Mouse (Mus musculus) retina, postnatal 1 day (tissue): ENCODE measurements around the gene Sdf2l1.
"Not testable (repeated sequence)": the region's sequence is repeated elsewhere in the genome, so short reads cannot be mapped to it uniquely, and the experiment has no call there.

Source experiments
- DNase-seq: peaks from one replicate; pipeline ENCODE4 v3.0.0-alpha.2; 2012

The Sdf2l1 gene

GRCm38 (mm10) chr16:17132089-17132905 is at the start of gene Sdf2l1:
Sdf2l1 (minus strand) TSS chr16:17132383.
- DNase-seq = peak; percentile 99

DNA sequence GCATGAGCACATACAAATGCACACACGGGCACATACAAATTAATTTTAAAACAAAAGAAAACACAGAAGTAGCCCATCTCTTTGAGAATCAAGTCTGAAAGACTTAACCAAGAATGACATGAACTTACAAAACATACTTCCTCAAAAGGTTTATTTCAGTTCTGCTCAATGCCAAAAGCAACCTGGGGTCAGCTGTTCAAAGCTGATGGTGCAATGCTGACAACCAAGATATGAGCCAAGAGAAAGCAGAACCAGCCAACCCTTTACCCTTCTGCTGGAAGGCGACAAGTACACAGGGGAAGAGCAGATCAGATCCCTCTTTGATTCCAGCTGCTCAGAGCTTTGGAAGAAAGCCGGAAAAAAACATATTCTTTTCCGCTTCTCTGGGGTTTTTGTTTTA is 49.2 kb upstream of the Sdf2l1 start:
- no peak for DNase-seq

GRCm38 (mm10) chr16:17179706-17180105 is 47.5 kb upstream of the Sdf2l1 start:
- DNase-seq = no peak

GRCm38 (mm10) chr16:17177623-17178170 is 45.5 kb upstream of the Sdf2l1 start:
- no peak for DNase-seq

DNA sequence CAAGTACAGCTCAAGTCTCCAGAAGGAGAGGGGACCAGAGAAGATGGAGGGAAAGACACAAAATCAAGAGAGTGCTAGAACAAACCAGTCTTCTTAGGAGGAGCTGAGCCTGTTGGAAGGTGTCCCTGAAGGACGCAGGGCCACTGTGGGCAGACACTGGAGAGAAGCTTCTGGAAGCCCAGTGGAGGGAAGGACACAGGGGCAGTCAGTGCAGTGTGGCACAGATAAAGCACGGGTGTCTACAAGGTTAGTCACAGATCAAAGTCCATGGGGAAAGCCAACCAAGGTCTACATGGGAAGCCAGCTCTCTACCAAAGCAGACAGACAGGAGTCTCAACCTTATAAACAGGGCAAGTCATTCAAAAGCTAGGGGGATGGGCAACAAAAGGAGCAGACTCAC is 43.6 kb upstream of the Sdf2l1 start:
- DNase-seq = no peak

- DNase-seq = no peak
Measured at GRCm38 (mm10) chr16:17168049-17168448, 35.9 kb upstream of the Sdf2l1 start.

DNA sequence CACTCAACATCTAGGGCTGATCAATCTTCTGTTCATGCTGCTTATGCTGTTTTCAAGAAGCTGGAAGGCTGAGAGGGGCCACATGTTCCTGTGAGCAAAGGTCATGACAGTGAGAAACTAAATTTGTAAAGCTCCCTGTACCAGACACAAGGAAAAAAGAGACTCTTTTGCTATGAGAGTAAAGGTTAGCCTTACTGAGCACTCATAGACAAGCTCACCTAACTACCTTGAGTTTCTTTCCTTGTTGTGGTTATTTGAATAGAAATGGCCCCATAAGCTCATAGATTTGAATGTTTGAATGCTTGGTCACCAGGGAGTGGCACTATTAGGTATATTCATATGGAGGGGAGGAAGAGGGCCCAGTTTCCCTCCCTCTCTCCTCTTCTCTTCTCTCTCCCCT is 35.0 kb upstream of the Sdf2l1 start:
- no peak for DNase-seq

GRCm38 (mm10) chr16:17165478-17165877 is 33.3 kb upstream of the Sdf2l1 start:
- not testable (repeated sequence) for DNase-seq

DNA sequence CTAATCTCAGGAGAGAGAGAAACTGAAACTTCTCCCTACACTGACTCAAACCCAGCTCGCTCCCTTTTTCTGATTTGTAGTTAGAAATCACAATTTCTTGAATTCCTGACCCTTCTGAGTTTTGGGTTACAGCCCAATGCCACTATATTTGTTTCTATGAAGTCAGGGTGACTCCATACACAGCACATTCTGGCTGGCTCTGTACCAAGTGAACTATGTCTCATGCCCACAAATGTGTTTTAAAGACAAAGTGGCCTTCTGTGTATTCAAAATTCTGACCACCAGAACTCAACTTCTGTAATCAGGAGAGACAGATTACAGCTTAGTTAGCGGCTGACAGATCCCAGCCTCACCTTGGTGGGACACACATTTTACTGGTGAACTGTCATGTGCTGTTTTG is 22.2 kb upstream of the Sdf2l1 start:
- no peak for DNase-seq

GRCm38 (mm10) chr16:17151874-17152273 is 19.7 kb upstream of the Sdf2l1 start:
- DNase-seq = no peak

DNA sequence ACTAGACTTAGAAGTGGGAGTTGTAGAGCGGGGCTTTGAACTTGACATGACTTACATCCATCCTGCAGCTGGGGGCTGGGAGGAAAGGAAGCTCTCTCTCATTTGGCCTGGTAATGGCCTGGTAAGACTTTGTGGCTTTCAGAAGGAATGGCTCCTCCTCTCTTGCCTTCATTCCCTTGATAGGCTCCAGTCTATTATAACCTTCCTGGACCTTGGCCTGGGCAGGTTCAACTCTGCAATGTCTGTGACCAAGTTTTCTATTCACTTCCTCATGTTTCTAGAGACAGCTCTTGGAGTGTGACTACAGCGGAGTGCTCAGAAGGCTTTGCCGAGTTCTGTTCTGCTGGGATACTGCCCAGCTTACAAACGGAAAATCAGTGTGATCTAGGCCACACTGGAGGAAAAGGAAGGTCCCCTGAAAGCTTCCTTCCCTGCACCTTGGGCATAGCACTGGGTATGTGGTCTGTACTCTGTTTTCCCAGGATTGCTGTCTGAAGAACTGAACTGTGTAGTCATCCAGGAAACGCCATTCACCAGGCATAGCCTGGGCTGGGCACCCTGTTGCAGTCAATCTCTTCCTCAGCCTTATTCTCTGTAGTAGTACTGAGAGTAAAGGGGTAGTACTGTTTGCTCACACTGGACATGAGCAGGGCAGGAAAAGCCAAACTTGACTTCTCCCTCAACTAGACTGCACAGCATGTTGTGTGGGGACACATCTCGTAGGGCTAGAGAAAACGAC is 18.5 kb upstream of the Sdf2l1 start:
- DNase-seq = no peak

GRCm38 (mm10) chr16:17148084-17148483 is 15.9 kb upstream of the Sdf2l1 start:
- peak; percentile 68 for DNase-seq

DNA sequence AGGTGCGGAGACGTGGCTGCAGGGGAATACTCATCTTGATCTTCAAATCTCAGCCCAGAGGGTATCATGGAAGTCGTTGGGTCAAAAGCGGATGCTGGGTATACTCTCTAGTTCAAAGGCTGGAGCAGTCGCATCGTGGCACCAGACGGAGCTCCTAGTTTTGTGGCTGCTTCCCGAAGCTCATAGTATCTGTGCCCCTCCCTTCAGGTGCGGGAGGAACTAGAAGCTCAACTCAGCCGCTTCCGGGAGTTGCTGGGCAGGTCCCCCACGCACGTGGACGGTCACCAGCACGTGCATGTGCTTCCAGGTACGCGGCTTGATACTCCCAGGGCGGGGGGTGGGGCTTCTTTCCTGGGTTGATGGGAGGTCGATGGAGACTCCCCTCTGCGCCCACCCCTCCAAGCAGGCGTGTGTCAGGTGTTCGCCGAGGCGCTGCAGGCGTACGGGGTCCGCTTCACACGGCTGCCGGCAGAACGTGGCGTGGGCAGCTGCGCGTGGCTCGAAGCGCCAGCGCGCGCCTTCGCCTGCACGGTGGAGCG is 15.3 kb upstream of the Sdf2l1 start:
- DNase-seq = peak; percentile 51

GRCm38 (mm10) chr16:17146772-17147235 is 14.6 kb upstream of the Sdf2l1 start, which contains the start of gene Ccdc116:
Ccdc116 (minus strand) TSS chr16:17147229.
- DNase-seq = peak; percentile 93

GRCm38 (mm10) chr16:17144339-17144738 is 12.2 kb upstream of the Sdf2l1 start, which contains the start of gene Ydjc:
Ydjc (plus strand) TSS chr16:17144621.
- DNase-seq = peak; percentile 72

GRCm38 (mm10) chr16:17137355-17137754 is 5.2 kb upstream of the Sdf2l1 start:
- no peak for DNase-seq

- DNase-seq = peak; percentile 48
Measured at GRCm38 (mm10) chr16:17132906-17133200, 670 bp upstream of the Sdf2l1 start.

DNA sequence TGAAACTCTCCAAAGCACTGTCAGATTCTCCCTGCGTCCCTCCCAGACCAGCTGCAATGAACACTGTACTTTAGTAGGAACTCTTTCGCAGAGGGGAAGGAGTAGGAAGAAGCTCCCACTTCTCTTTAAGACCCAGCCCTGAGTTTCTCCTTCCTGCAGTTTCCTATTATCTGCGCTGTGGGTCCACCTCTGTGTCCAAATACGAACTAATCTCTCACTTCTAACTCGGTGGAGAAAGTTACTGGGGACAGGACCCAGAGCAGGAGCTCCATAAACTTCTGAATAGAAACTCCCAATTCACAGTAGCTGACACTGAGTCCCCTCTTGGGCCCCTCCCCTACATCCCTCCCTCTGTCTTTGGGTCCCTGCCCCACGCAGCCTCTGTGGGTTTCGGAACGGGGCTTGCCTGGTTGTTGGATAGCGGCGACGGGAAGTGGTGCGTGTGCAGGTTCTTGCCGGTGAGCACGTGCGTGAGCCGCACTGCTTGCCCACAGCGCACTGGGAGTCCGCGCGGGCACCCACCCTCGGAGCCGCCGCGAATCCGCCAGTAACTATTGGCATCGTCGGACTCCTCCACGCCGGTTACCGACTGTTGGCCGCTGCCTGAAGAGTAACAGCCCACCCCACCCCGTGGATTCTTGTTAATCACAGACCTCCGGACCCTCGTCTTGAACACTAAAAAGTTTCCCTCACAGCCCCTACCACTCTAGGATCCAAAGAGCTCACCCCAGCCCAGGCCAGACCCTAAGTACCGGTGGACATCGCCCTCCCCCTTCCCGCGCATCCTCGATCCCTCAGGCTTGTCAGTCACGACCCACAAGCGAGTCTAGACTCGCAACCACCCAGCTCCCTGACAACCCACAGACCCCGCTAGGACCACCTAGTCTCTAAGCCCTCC is 743 bp downstream of the Sdf2l1 start:
- DNase-seq = no peak

GRCm38 (mm10) chr16:17127292-17127691 is 4.9 kb downstream of the Sdf2l1 start:
- peak; percentile 72 for DNase-seq

DNA sequence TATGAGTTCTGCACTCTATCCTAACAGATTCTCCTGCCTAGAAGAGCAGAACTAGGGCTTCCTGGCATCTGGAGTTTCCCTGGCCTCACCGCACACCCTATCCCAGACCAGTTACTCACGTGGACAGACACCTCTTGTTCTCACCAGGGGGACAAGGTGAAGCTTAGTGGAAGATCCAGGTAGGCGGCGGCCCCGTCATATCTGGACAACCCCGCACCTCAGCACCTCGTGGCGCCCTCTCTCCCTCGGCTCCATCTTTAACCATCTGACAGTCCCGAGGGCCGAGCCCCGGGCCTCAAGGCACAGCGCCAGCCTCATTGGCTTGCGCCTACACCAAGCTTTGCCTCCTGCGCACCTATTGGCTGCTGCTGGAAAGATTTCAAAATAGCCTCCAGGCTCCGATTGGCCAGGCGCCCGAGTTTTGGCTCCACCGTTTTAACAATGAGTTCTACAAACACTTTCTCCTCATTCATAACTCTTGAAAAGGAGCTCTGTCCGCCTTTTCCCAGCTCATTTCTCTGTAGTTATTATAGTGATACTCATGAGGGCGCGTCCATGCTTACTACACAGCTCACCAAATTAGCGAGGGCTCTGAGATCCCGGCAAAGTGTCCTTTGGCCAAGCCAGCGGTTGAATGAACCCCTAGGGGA is 7.2 kb downstream of the Sdf2l1 start, which contains the start of gene 2610318N02Rik:
Gene 2610318N02Rik, minus strand, starts transcription at position 297 of the 650 bp plus-strand sequence.
- peak; percentile 94 for DNase-seq

DNA sequence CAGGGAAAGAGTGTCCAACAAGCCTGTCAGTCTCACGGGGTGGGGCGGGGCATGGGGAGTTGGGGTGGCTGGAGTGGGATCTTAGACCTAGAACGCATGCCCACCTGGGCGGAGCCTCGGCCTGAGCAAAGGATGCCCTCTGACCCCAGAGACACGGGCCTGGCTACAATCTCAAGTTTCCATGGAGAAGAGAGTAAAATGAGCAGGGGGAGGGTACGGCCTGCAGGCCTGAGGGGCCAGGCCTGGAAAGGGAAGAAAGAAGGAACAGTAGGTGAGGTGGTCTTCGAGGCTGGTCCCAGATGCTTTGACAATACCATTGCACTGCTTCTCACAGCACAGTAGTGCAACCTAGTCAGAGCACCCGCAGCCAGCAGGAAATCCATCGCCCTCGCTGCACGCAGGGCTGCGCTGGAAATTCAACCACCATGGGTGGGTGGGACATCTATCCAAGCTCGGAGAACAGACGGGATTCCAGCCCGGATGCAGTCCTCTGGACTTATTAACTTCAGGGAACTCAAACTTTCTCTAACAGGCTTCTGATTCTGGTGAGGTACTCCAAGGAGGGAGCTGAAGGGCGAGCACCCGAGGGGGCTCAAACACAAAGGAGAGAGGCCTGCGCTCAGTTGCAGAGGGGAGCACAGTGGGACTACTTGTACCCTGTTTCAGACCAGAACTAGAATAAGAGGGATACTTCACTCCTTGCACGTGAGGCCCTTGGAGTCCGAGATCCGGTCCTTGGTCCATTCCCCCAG is 7.9 kb downstream of the Sdf2l1 start:
- DNase-seq = peak; percentile 66
